Mouse (Mus musculus) cerebellum, adult 8-10 months (tissue): ENCODE results near the gene Nfib.

ENCODE experiments used
- DNase-seq: peaks from one replicate; pipeline ENCODE4 v3.0.0; 2022

Nfib gene

GRCm38 (mm10) chr4:82704841-82705794, at the start of gene Nfib:
TSS of gene Nfib (minus strand) at chr4:82705750.
- DNase-seq: no peak

GRCm38 (mm10) chr4:82735764-82736163, 30.2 kb upstream of the Nfib start:
- DNase-seq: no peak

GRCm38 (mm10) chr4:82734765-82735481, 29.4 kb upstream of the Nfib start:
- no peak for DNase-seq

- no peak for DNase-seq
Measured at GRCm38 (mm10) chr4:82734348-82734747, 28.8 kb upstream of the Nfib start.

- DNase-seq: no peak
Measured at GRCm38 (mm10) chr4:82733636-82734035, 28.1 kb upstream of the Nfib start.

- no peak for DNase-seq
Measured at GRCm38 (mm10) chr4:82730248-82730887, 24.8 kb upstream of the Nfib start.

- DNase-seq: no peak
Measured at GRCm38 (mm10) chr4:82724058-82724457, 18.5 kb upstream of the Nfib start.

- DNase-seq: no peak
Measured at GRCm38 (mm10) chr4:82723048-82723447, 17.5 kb upstream of the Nfib start.

- no peak for DNase-seq
Measured at GRCm38 (mm10) chr4:82715833-82716232, 10.3 kb upstream of the Nfib start.

GRCm38 (mm10) chr4:82711611-82712295, 6.2 kb upstream of the Nfib start:
- no peak for DNase-seq

GRCm38 (mm10) chr4:82709666-82710065, 4.1 kb upstream of the Nfib start:
- DNase-seq: no peak

- DNase-seq: no peak
Measured at GRCm38 (mm10) chr4:82706012-82706411, 462 bp upstream of the Nfib start.

- no peak for DNase-seq
Measured at GRCm38 (mm10) chr4:82704079-82704830, 1.3 kb downstream of the Nfib start.

- DNase-seq: no peak
Measured at GRCm38 (mm10) chr4:82702808-82703207, 2.7 kb downstream of the Nfib start.

- no peak for DNase-seq
Measured at GRCm38 (mm10) chr4:82699504-82699903, 6.0 kb downstream of the Nfib start.

GRCm38 (mm10) chr4:82698616-82699015, 6.9 kb downstream of the Nfib start:
- no peak for DNase-seq

GRCm38 (mm10) chr4:82697151-82697550, 8.4 kb downstream of the Nfib start:
- no peak for DNase-seq

- no peak for DNase-seq
Measured at GRCm38 (mm10) chr4:82695760-82696501, 9.6 kb downstream of the Nfib start.

- DNase-seq: no peak
Measured at GRCm38 (mm10) chr4:82692009-82692326, 13.6 kb downstream of the Nfib start.

- DNase-seq: no peak
Measured at GRCm38 (mm10) chr4:82691126-82692008, 14.2 kb downstream of the Nfib start.
